Mouse (Mus musculus): ENCODE results near the gene Ajap1. TPM values are rescaled to one million over a fixed set of nuclear protein-coding genes. Genes with fewer than 3 reads are reported as not detected.

Gene Ajap1
- total and polyA plus RNA-seq, 3 experiments = not detected

GRCm38 (mm10) chr4:153358243-153358550 lies 124.4 kb downstream of the Ajap1 start:
- H3K36me3 ChIP-seq (replicated peaks in 1 of 2; ENCODE audit: control insufficient read depth in 1 of 2, insufficient read depth in 1 of 2, low read length in 1 of 2) = no peaks in the 10 kb centered on the region
- in situ Hi-C loops (cut with MboI; ENCODE audit: low pct_ligation_motif_present, low pct_unique_long_range_greater_than_20kb, low sequenced_read_pairs) (no loop called here), dilution Hi-C loops (cut with MboI; ENCODE audit: extremely low pct_ligation_motif_present, extremely low pct_unique_long_range_greater_than_20kb, low sequenced_read_pairs) (no loop called here)
- H3K4me2 ChIP-seq (ENCODE audit: insufficient read depth, low read depth, poor library complexity, severe bottlenecking) = no peak overlapping the region
- no peaks in the 10 kb centered on the region for H3K4me1 ChIP-seq (ENCODE audit: control insufficient read depth in 1 of 2, insufficient read depth in 2 of 2)
- H3K4me3 ChIP-seq (replicated peaks in 1 of 3; ENCODE audit: low read depth in 2 of 3, low read length in 2 of 3, poor library complexity in 1 of 3) = no peak overlapping the region
- H3K9ac ChIP-seq (ENCODE audit: insufficient read depth, low read depth) = no peak overlapping the region
- no peaks in the 10 kb centered on the region for H3K79me2 ChIP-seq (replicated peaks; ENCODE audit: control insufficient read depth, extremely low read depth, insufficient read depth, poor library complexity, severe bottlenecking)
- H3K9me3 ChIP-seq (replicated peaks; ENCODE audit: low read length) = peaks cover 99% of the 10 kb centered on the region
- TF ChIP-seq ZNF384 (IDR thresholded peaks at IDR 0.05; ENCODE audit: low read depth, low read length) (no peak), NRF1 (IDR thresholded peaks at IDR 0.05; ENCODE audit: low read depth, low read length) (no peak), MAFK (IDR thresholded peaks at IDR 0.05; ENCODE audit: insufficient replicate concordance, low read length) (no peak), MAX (IDR thresholded peaks at IDR 0.05; ENCODE audit: low read length) (no peak), MEF2A (IDR thresholded peaks at IDR 0.05; ENCODE audit: borderline replicate concordance, low read depth, low read length) (no peak), USF2 (conservative IDR thresholded peaks at IDR 0.05; ENCODE audit: low read depth, low read length) (no peak), MYC (IDR thresholded peaks at IDR 0.05; ENCODE audit: low read depth, low read length) (no peak), USF1 (IDR thresholded peaks at IDR 0.05; ENCODE audit: low read depth, low read length) (no peak), E2F4 (IDR thresholded peaks at IDR 0.05; ENCODE audit: insufficient replicate concordance, low read depth, low read length) (no peak), SMC3 (IDR thresholded peaks at IDR 0.05; ENCODE audit: low read depth, low read length) (no peak), UBTF (IDR thresholded peaks at IDR 0.05; ENCODE audit: low read depth, low read length) (no peak), ZMIZ1 (IDR thresholded peaks at IDR 0.05; ENCODE audit: low read depth, low read length) (no peak), CHD2 (IDR thresholded peaks at IDR 0.05; ENCODE audit: low read length) (no peak), MXI1 (IDR thresholded peaks at IDR 0.05; ENCODE audit: low read depth, low read length) (no peak), ETS1 (conservative IDR thresholded peaks at IDR 0.05; ENCODE audit: low read depth, low read length) (no peak), MAZ (IDR thresholded peaks at IDR 0.05; ENCODE audit: low read depth, low read length) (no peak), RCOR1 (conservative IDR thresholded peaks at IDR 0.05; ENCODE audit: low read depth, low read length) (no peak), SIN3A (IDR thresholded peaks at IDR 0.05; ENCODE audit: low read length) (no peak)
- H3K27me3 ChIP-seq (replicated peaks) = no peaks in the 10 kb centered on the region
- no peak overlapping the region for H3K27ac ChIP-seq (ENCODE audit: insufficient read depth, low read depth)
- DNase-seq (ENCODE audit: extremely low read depth) = no peak

GRCm38 (mm10) chr4:153357539-153358242 lies 124.9 kb downstream of the Ajap1 start:
- no peak overlapping the region for H3K27ac ChIP-seq (ENCODE audit: insufficient read depth, low read depth)
- no peak overlapping the region for H3K4me2 ChIP-seq (ENCODE audit: insufficient read depth, low read depth, poor library complexity, severe bottlenecking)
- H3K36me3 ChIP-seq (replicated peaks in 1 of 2; ENCODE audit: control insufficient read depth in 1 of 2, insufficient read depth in 1 of 2, low read length in 1 of 2) = no peaks in the 10 kb centered on the region
- dilution Hi-C loops (cut with MboI; ENCODE audit: extremely low pct_ligation_motif_present, extremely low pct_unique_long_range_greater_than_20kb, low sequenced_read_pairs) = no loop called here
- no peak overlapping the region for H3K9ac ChIP-seq (ENCODE audit: insufficient read depth, low read depth)
- no peak overlapping the region for H3K4me3 ChIP-seq (replicated peaks in 1 of 3; ENCODE audit: low read depth in 2 of 3, low read length in 2 of 3, poor library complexity in 1 of 3)
- TF ChIP-seq E2F4 (IDR thresholded peaks at IDR 0.05; ENCODE audit: insufficient replicate concordance, low read depth, low read length) (no peak), USF2 (conservative IDR thresholded peaks at IDR 0.05; ENCODE audit: low read depth, low read length) (no peak), ZKSCAN1 (IDR thresholded peaks at IDR 0.05; ENCODE audit: borderline replicate concordance, low read depth, low read length) (no peak), MXI1 (IDR thresholded peaks at IDR 0.05; ENCODE audit: low read depth, low read length) (no peak), CHD2 (IDR thresholded peaks at IDR 0.05; ENCODE audit: low read length) (no peak), TBP (conservative IDR thresholded peaks at IDR 0.05; ENCODE audit: low read depth, low read length) (no peak), MAX (IDR thresholded peaks at IDR 0.05; ENCODE audit: low read length) (no peak), ELF1 (IDR thresholded peaks at IDR 0.05; ENCODE audit: low read depth, low read length) (no peak), CHD1 (IDR thresholded peaks at IDR 0.05; ENCODE audit: low read depth, low read length) (no peak), BHLHE40 (IDR thresholded peaks at IDR 0.05; ENCODE audit: low read depth, low read length) (no peak), CTCF (conservative IDR thresholded peaks at IDR 0.05 in 1 of 2, IDR thresholded peaks at IDR 0.05 in 1 of 2; ENCODE audit: low read depth in 2 of 2, low read length in 2 of 2) (no peak), EP300 (IDR thresholded peaks at IDR 0.05; ENCODE audit: low read length) (no peak), USF1 (IDR thresholded peaks at IDR 0.05; ENCODE audit: low read depth, low read length) (no peak), NELFE (IDR thresholded peaks at IDR 0.05; ENCODE audit: low read depth, low read length) (no peak), RAD21 (IDR thresholded peaks at IDR 0.05; ENCODE audit: low read depth, low read length) (no peak)
- H3K27me3 ChIP-seq (replicated peaks) = no peaks in the 10 kb centered on the region
- in situ Hi-C loops (cut with MboI; ENCODE audit: low pct_ligation_motif_present, low pct_unique_long_range_greater_than_20kb, low sequenced_read_pairs) = no loop called here
- no peak for DNase-seq (ENCODE audit: extremely low read depth)
- no peaks in the 10 kb centered on the region for H3K79me2 ChIP-seq (replicated peaks; ENCODE audit: control insufficient read depth, extremely low read depth, insufficient read depth, poor library complexity, severe bottlenecking)
- no peaks in the 10 kb centered on the region for H3K4me1 ChIP-seq (ENCODE audit: control insufficient read depth in 1 of 2, insufficient read depth in 2 of 2)
- H3K9me3 ChIP-seq (replicated peaks; ENCODE audit: low read length) = peaks cover 97% of the 10 kb centered on the region
